Mouse (Mus musculus): ENCODE data around the gene Rbfox1.

The Rbfox1 gene

GRCm38 (mm10) chr16:5992045-5993011, 107.2 kb downstream of the Rbfox1 start:
- no peak for DNase-seq (ENCODE audit: low spot score)

GRCm38 (mm10) chr16:5997136-5997535, 112.0 kb downstream of the Rbfox1 start:
- no peak for DNase-seq (ENCODE audit: low spot score)

DNA sequence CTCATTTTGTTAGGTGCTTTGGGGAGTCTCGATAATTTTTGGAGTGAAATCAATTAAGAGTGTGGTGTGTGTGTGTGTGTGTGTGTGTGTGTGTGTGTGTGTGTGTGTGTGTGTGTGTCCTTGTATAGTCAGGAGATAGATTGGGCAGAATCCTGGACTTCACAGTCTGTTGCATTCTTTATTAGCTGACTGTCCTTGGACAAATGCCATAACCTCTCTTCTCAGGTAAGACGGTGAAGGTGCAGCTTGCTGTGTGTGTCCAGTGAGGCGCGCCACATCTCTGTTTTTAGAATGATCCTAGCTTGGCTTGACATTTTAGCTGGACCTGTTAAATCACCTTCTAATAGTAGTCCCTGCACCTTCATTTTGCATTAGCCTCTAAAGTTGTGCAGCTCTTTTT, 112.5 kb downstream of the Rbfox1 start:
- no peak for DNase-seq (ENCODE audit: low spot score)

- no peak for DNase-seq (ENCODE audit: low spot score)
Observed at GRCm38 (mm10) chr16:6000016-6000415, 114.9 kb downstream of the Rbfox1 start.

- no peak for DNase-seq (ENCODE audit: low spot score)
Observed at GRCm38 (mm10) chr16:6006996-6007395, 121.8 kb downstream of the Rbfox1 start.

GRCm38 (mm10) chr16:6012853-6013252, 127.7 kb downstream of the Rbfox1 start:
- no peak for DNase-seq (ENCODE audit: low spot score)

DNA sequence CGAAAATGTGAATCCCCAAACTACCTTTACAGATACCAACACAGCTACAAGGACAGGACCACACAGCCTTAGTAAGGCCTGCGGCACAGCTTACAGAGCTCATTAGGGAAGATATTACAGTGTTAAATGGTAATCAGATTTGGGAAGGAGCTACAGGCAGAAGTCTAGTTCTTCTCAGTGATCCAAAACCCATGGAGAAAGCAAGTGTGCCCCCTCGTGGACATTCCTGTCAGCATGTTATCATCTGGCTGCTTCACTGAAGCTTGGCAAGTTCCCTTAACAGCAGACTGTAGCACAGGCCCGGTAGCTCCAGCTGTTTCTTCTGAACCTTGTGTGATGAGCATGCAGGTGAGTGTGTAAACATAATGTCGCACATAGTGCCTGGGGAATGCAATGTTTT, 133.5 kb downstream of the Rbfox1 start:
- peak; percentile 92 for DNase-seq (ENCODE audit: low spot score)

DNA sequence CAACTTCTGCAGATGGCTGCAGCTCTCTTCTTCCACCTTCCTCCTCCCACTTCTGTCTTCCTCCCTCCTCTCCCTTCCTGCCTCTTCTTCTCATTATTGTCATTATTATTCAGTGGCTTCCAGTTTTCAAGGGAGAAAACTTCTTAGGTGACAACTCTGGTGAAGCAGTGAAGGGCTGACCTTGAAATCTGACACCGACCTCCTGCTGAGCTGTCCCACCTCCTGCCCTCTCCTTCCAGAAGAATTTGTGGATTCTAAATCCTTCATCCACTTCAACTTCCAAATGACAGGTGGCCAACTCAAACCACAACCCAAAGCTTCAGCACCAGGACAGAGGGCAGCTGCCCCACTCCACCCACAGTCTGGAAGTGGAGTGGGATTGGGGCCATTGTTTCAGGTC, 134.2 kb downstream of the Rbfox1 start:
- DNase-seq (ENCODE audit: low spot score) = no peak

DNA sequence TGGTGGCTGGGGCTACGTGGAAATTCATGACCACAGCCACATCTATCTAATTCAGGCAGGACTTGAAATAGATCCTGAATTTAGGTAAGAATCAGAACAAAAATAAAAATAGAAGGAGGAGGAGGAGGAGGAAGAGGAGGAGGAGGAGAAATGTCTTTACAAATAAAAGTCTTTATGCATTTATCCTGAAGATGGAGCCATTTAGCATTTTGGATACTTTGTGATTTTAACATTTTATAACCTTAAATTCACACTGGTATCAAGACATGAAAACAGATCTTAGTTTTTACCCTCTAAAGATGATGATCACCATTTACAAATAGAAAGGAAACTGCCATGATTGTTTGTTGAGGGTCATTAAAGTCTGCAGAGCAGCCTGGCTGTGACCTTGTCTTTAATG, 146.1 kb downstream of the Rbfox1 start:
- DNase-seq (ENCODE audit: low spot score) = no peak

DNA sequence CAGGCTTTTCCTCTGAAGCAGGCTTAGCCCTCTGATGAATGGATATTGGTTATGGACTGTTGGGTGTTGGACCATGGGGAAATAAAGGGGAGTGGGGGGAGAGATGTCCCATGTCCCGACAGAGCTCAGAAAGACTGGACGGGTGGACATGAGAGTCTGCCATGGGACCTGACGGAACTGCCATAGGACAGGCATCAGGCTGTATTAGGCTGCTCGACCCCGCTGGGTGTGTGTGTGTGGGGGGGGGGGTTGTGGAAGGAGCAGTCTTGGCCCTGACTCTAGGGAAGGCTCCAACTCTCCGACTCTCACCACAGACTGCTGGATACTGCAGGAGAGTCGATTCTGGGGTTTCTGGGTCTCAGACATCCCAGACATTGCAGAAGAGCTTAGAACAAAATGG, 147.4 kb downstream of the Rbfox1 start:
- DNase-seq (ENCODE audit: low spot score) = no peak

DNA sequence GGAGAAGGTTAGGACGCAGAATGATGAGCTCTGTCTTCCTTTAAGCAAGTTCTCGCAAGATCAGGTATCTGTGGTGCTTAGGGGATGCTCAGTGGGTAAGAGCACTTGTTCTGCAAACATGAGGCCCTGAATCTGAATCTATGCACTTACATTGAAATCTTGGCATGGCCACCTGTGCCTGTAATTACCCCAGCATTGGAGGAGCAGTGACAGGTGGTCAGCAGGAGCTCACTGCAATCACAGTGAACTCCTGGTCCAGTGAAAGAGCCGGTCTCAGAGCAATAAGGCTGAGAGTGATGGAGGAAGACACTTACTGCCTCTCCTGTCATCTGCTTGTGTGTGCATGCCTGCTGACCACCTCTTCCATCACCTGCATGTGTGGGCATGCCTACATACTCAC, 149.7 kb downstream of the Rbfox1 start:
- no peak for DNase-seq (ENCODE audit: low spot score)

DNA sequence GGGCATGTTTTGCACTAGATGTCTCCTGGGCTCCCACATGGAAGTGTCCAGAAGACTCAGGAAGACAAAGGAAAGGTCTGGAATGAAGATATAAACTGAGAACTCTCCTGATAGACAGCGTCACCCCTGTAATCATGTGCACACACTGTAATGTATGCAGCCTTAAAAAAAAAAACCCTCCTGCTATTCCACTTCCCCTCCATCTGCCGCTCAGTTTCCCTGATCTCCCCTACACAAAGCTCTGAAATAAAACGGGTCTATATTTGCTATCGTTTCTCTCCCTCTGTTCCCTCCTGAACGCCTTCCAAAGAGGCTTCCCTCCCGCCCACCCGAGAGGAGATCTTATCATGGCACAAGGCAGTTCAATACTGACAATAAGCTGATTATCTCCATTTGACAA, 151.9 kb downstream of the Rbfox1 start:
- peak; percentile 17 for DNase-seq (ENCODE audit: low spot score)

- DNase-seq (ENCODE audit: low spot score) = peak; percentile 33
Observed at GRCm38 (mm10) chr16:6042766-6043165, 157.6 kb downstream of the Rbfox1 start.

DNA sequence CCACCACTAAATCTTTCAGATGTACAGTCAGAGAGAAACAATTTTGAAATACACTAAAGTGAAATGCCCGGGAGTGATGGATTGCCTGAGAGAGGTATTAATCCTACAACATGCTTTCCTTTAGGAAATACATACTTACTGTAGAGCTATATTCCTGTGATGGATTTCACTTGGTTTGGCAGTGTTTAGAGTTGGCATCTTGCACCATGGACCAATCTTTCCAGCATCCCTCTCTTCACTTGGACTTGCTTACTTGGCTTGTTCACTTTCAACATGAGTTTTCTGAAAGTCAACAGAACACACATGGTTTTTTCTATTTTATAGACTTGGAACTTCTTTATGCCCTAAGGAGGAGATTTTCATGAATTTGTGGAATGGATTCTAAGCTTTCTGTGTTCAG, 163.4 kb downstream of the Rbfox1 start:
- DNase-seq (ENCODE audit: low spot score) = no peak

DNA sequence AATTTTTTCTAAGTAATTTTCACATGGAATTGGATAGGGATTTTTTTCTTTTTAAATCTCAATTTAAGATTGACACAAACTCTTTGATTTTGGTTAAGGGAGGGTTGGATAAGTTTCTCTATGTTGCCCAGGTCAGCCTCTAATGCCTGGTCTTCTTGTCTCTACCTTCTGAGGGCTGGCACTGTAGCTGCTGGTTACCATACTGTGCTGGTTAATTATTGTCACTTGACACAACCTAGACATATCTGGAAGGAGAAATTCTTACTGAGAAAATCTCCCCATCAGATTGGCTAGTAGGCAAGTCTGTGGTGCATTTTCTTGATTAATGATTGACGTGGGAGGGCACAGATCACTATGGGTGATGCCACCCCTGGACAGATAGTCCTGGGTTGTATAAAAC, 177.3 kb downstream of the Rbfox1 start:
- DNase-seq (ENCODE audit: low spot score) = no peak

- no peak for DNase-seq (ENCODE audit: low spot score)
Observed at GRCm38 (mm10) chr16:6065481-6065880, 180.3 kb downstream of the Rbfox1 start.

DNA sequence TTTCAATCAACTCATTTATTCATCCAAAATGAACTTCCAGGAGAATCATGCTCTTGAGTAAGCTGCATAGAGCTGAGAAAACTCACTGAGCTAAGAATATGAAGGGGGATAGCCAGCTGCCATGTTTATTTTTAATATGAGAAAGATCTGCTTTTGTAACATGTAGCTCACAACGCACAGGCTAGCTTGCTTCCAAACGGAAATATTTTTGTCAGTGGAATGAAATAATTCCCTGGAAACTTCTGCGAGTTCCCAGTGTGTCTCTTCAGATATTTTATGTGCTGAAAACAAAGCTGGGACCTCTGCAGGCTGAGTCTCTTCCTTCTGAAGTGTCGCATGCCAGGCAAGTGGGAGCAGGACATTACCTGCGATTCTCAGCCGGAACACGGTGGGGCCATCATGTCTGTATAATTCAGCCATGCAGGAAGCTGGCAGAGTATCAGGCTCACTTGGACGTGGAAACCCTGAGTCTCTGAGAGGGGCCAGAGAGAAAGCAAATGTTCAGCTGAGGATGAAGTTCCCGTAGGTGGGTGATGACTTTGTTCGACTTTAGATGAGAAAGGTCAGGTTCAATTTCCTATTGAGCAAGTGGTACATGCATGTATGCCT, 190.4 kb downstream of the Rbfox1 start:
- DNase-seq (ENCODE audit: low spot score) = no peak

DNA sequence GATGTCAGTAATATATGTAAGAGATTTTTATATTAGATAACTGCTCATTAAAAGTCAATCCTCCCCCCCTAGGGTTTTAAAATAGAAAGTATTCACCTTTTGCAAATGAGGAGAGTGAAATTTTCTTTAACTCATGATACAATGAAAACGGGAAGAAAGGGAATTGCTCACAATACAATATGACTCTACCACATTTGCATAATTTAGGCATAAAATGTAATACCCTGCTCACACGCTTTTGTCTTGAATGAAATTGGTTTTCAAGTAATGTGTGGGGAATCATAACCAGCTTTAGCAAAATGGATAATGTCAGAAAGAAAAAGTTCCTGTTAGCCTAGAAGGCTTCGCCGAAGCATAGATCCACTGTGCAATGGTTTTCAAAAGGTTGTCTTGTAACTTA, 193.9 kb downstream of the Rbfox1 start:
- no peak for DNase-seq (ENCODE audit: low spot score)

DNA sequence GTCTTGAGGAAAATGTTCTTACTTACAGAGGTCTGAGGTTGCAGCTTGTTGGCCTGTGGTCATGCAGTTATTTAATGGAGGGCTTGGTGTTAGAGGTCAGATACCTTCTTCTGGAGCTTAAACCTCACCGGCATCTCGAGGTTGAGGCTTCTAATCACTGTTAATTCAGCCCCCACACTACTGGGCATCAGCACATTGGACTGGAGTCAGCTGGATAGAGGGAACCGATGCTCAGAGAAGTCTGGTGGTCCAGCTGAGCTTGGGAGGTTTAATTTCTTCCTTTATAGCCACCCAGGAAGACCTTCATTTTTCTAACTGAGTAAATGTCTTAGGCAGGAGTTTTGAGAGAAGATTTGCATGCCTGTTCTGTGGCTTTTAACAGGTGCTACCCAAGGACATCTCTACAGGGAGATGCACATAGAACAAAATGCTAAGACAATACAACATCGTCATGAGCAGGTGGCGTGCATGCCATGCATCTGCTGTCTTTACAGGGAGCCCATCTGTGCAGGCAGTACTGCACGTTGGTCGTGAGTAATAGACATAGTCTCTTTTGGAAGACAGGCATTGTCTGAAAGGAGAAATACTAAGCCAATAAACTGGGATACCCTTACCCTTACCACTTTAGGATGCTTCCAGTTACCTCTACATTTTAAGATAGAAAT, 199.7 kb downstream of the Rbfox1 start:
- DNase-seq (ENCODE audit: low spot score) = peak; percentile 74

GRCm38 (mm10) chr16:6086200-6086599, 201.0 kb downstream of the Rbfox1 start:
- DNase-seq (ENCODE audit: low spot score) = no peak

GRCm38 (mm10) chr16:6091326-6092123, 206.4 kb downstream of the Rbfox1 start:
- no peak for DNase-seq (ENCODE audit: low spot score)

All from layer of hippocampus, adult 11-12 months (tissue).